Mouse (Mus musculus): ENCODE measurements around the gene Nfic.

DNA sequence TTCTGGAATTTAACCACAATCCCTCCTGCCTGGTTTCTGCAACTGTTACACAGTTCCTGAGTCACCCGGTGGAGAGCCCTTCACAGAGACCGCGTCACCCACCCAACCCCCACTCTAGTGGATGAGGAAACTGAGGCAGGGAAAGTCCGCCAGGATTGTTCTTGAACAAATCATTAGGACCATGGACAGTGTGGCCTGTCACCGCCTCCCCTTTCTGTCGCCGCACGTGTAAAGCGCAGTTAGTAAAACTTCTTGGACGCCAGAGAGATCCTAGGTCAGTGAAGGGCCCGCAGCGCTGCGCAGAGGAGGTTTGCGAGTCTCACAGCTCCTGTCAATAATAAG, 2.5 kb downstream of the Nfic start:
- TF ChIP-seq CTCF (IDR thresholded peaks at IDR 0.05; ENCODE audit: low read depth) (no peak), EP300 (IDR thresholded peaks at IDR 0.05; ENCODE audit: low read depth) (no peak)
